Mouse (Mus musculus): ENCODE measurements around the gene Rpap2. TPM values are rescaled to one million over a fixed set of nuclear protein-coding genes. Genes with fewer than 3 reads are reported as not detected.

Rpap2 gene
- total and polyA plus RNA-seq, 2 experiments from 2014 or later, result 17.5 to 21.4 TPM

- ATAC-seq (ENCODE audit: low FRiP score), result no peak
- no peak overlapping the region for H3K27ac ChIP-seq (ENCODE audit: low read depth, low read length)
- TF ChIP-seq CTCF (IDR thresholded peaks at IDR 0.05), result no peak
- H3K4me1 ChIP-seq (ENCODE audit: insufficient read depth, low read length), result no peaks in the 10 kb centered on the region
- no peak overlapping the region for H3K9ac ChIP-seq (replicated peaks; ENCODE audit: low read length, poor library complexity, severe bottlenecking)
- H3K4me3 ChIP-seq (ENCODE audit: low read depth, low read length), result no peak overlapping the region
- H3K4me2 ChIP-seq (ENCODE audit: low read depth, low read length, poor library complexity, severe bottlenecking), result no peak overlapping the region
- no peaks in the 10 kb centered on the region for H3K9me3 ChIP-seq (ENCODE audit: low read length)
- no peaks in the 10 kb centered on the region for H3K27me3 ChIP-seq (ENCODE audit: insufficient read depth, low read length)
- 90% methylated on average over 6 of the region's 6 CpGs for WGBS
- DNase-seq (ENCODE audit: low spot score), result no peak
- H3K36me3 ChIP-seq (ENCODE audit: insufficient read depth, low read length), result no peaks in the 10 kb centered on the region
Measured at GRCm38 (mm10) chr5:107703207-107703763, 106.1 kb downstream of the Rpap2 start.

GRCm38 (mm10) chr5:107705756-107706155 is 108.6 kb downstream of the Rpap2 start:
- DNase-seq (ENCODE audit: low spot score), result no peak
- no peak for ATAC-seq (ENCODE audit: low FRiP score)
- no peak overlapping the region for H3K4me2 ChIP-seq (ENCODE audit: low read depth, low read length, poor library complexity, severe bottlenecking)
- no peaks in the 10 kb centered on the region for H3K9me3 ChIP-seq (ENCODE audit: low read length)
- WGBS, result 92% methylated on average over 4 of the region's 4 CpGs
- no peak overlapping the region for H3K9ac ChIP-seq (replicated peaks; ENCODE audit: low read length, poor library complexity, severe bottlenecking)
- no peaks in the 10 kb centered on the region for H3K4me1 ChIP-seq (ENCODE audit: insufficient read depth, low read length)
- TF ChIP-seq CTCF (IDR thresholded peaks at IDR 0.05), result no peak
- H3K36me3 ChIP-seq (ENCODE audit: insufficient read depth, low read length), result no peaks in the 10 kb centered on the region
- no peak overlapping the region for H3K27ac ChIP-seq (ENCODE audit: low read depth, low read length)
- no peaks in the 10 kb centered on the region for H3K27me3 ChIP-seq (ENCODE audit: insufficient read depth, low read length)
- H3K4me3 ChIP-seq (ENCODE audit: low read depth, low read length), result no peak overlapping the region

GRCm38 (mm10) chr5:107706262-107706661 is 109.1 kb downstream of the Rpap2 start:
- Histone ChIP-seq H3K4me3 (ENCODE audit: low read depth, low read length) (no peak overlapping the region), H3K4me2 (ENCODE audit: low read depth, low read length, poor library complexity, severe bottlenecking) (no peak overlapping the region), H3K9me3 (ENCODE audit: low read length) (no peaks in the 10 kb centered on the region), H3K4me1 (ENCODE audit: insufficient read depth, low read length) (no peaks in the 10 kb centered on the region), H3K9ac (replicated peaks; ENCODE audit: low read length, poor library complexity, severe bottlenecking) (no peak overlapping the region), H3K36me3 (ENCODE audit: insufficient read depth, low read length) (no peaks in the 10 kb centered on the region), H3K27me3 (ENCODE audit: insufficient read depth, low read length) (no peaks in the 10 kb centered on the region), H3K27ac (ENCODE audit: low read depth, low read length) (no peak overlapping the region)
- TF ChIP-seq CTCF (IDR thresholded peaks at IDR 0.05), result no peak
- DNase-seq (ENCODE audit: low spot score) (no peak), ATAC-seq (ENCODE audit: low FRiP score) (no peak)
- 96% methylated on average over 1 of the region's 1 CpGs for WGBS

GRCm38 (mm10) chr5:107708124-107708797 is 111.1 kb downstream of the Rpap2 start:
- no peak overlapping the region for H3K4me3 ChIP-seq (ENCODE audit: low read depth, low read length)
- no peak overlapping the region for H3K27ac ChIP-seq (ENCODE audit: low read depth, low read length)
- no peaks in the 10 kb centered on the region for H3K27me3 ChIP-seq (ENCODE audit: insufficient read depth, low read length)
- H3K4me1 ChIP-seq (ENCODE audit: insufficient read depth, low read length), result no peaks in the 10 kb centered on the region
- no peak for TF ChIP-seq CTCF (IDR thresholded peaks at IDR 0.05)
- H3K36me3 ChIP-seq (ENCODE audit: insufficient read depth, low read length), result no peaks in the 10 kb centered on the region
- ATAC-seq (ENCODE audit: low FRiP score), result no peak
- H3K4me2 ChIP-seq (ENCODE audit: low read depth, low read length, poor library complexity, severe bottlenecking), result no peak overlapping the region
- H3K9ac ChIP-seq (replicated peaks; ENCODE audit: low read length, poor library complexity, severe bottlenecking), result no peak overlapping the region
- H3K9me3 ChIP-seq (ENCODE audit: low read length), result no peaks in the 10 kb centered on the region
- no peak for DNase-seq (ENCODE audit: low spot score)
- WGBS, result 88% methylated on average over 8 of the region's 8 CpGs

Other genes starting within 250 kb of the Rpap2 start
- 3.2 and 3.4 TPM in 2 replicates for gene Ephx4, start 194.6 kb upstream of the Rpap2 start, total RNA-seq (2014; rRNA removed)
- 3.6 and 3.8 TPM in 2 replicates for gene Ephx4, start 194.6 kb upstream of the Rpap2 start, polyA plus RNA-seq (2015; fragmentation: Nextera tagmentation; extraction: Ambion mirVana)
- gene Lpcat2b, start 165.8 kb upstream of the Rpap2 start, total RNA-seq (2014; rRNA removed), result 0.14 TPM in 1 of 2 replicates, not detected in the other
- gene Lpcat2b, start 165.8 kb upstream of the Rpap2 start, polyA plus RNA-seq (2015; fragmentation: Nextera tagmentation; extraction: Ambion mirVana), result not detected in 2 replicates
- gene Btbd8, start 159.4 kb upstream of the Rpap2 start, total RNA-seq (2014; rRNA removed), result 38.9 and 43.9 TPM in 2 replicates
- 23.5 and 24.9 TPM in 2 replicates for gene Btbd8, start 159.4 kb upstream of the Rpap2 start, polyA plus RNA-seq (2015; fragmentation: Nextera tagmentation; extraction: Ambion mirVana)
- gene Gm42669, start 89.8 kb upstream of the Rpap2 start, total RNA-seq (2014; rRNA removed), result 0.66 and 3.4 TPM in 2 replicates
- gene Gm42669, start 89.8 kb upstream of the Rpap2 start, polyA plus RNA-seq (2015; fragmentation: Nextera tagmentation; extraction: Ambion mirVana), result 0.28 and 0.72 TPM in 2 replicates
- 0.16 and 0.33 TPM in 2 replicates for gene 1700028K03Rik, start 62.7 kb upstream of the Rpap2 start, total RNA-seq (2014; rRNA removed)
- gene 1700028K03Rik, start 62.7 kb upstream of the Rpap2 start, polyA plus RNA-seq (2015; fragmentation: Nextera tagmentation; extraction: Ambion mirVana), result 0.16 and 0.17 TPM in 2 replicates
- gene Glmn, start 515 bp downstream of the Rpap2 start, total RNA-seq (2014; rRNA removed), result 10.7 and 20.0 TPM in 2 replicates
- 36.1 and 39.8 TPM in 2 replicates for gene Glmn, start 515 bp downstream of the Rpap2 start, polyA plus RNA-seq (2015; fragmentation: Nextera tagmentation; extraction: Ambion mirVana)
- gene Gfi1, start 128.7 kb downstream of the Rpap2 start, total RNA-seq (2014; rRNA removed), result 0.05 TPM in 1 of 2 replicates, not detected in the other
- gene Gfi1, start 128.7 kb downstream of the Rpap2 start, polyA plus RNA-seq (2015; fragmentation: Nextera tagmentation; extraction: Ambion mirVana), result not detected in 2 replicates
- gene Ube2d2b, start 232.7 kb downstream of the Rpap2 start, total RNA-seq (2014; rRNA removed), result not detected in 2 replicates
- gene Ube2d2b, start 232.7 kb downstream of the Rpap2 start, polyA plus RNA-seq (2015; fragmentation: Nextera tagmentation; extraction: Ambion mirVana), result 0.09 TPM in 1 of 2 replicates, not detected in the other